Mouse (Mus musculus) cerebellum, adult 2 months (tissue): ENCODE measurements at regions not wholly inside any gene's neighbourhood (a gene's known extent, or its start where the extent isn't known, plus 50 kb on each side); places are given as distances from the start of the nearest gene placed in this dataset.

Experiments
- DNase-seq, 2 experiments: peaks; one replicate each; pipeline ENCODE4 v3.0.0; 2021
- H3K27ac ChIP-seq: fragments of 200-500 bp; 2 replicates; pipeline ENCODE4 v1.5.1; 2012; ENCODE audit warnings: low read length, control low read depth, inconsistent platforms; ENCODE audit not compliant: insufficient read depth
- H3K27me3 ChIP-seq: fragments of 200-500 bp; 2 replicates; pipeline ENCODE4 v1.6.1; 2012; ENCODE audit warnings: inconsistent platforms, mild to moderate bottlenecking, low read length, moderate library complexity; ENCODE audit not compliant: control insufficient read depth, insufficient read depth
- H3K4me1 ChIP-seq: fragments of 200-500 bp; 2 replicates; pipeline ENCODE4 v1.6.1; 2011; ENCODE audit warnings: low read length; ENCODE audit not compliant: control insufficient read depth, insufficient read depth
- H3K4me3 ChIP-seq: fragments of 200-500 bp; replicated peaks from 2 replicates; pipeline ENCODE3; 2011; ENCODE audit warnings: mild to moderate bottlenecking, low read depth, low read length, control low read depth; ENCODE audit not compliant: insufficient read depth
- CTCF ChIP-seq: fragments of 200-500 bp; IDR thresholded peaks from 2 replicates; pipeline ENCODE4 v1.5.1; 2011; ENCODE audit warnings: low read depth, mild to moderate bottlenecking, control low read depth, low read length, moderate library complexity, borderline replicate concordance; ENCODE audit not compliant: insufficient read depth
- POLR2A ChIP-seq: fragments of 200-500 bp; IDR thresholded peaks from 2 replicates; pipeline ENCODE4 v1.6.1; 2011; ENCODE audit warnings: low read length, control low read depth, borderline replicate concordance; ENCODE audit not compliant: insufficient read depth
- WGBS: fragments of 180-500 bp; shearing (Covaris S2); methylation state at CpG from one replicate; pipeline ENCODE4 v1.1.7; 2018; 5-methylcytosine and 5-hydroxymethylcytosine counted together

DNA sequence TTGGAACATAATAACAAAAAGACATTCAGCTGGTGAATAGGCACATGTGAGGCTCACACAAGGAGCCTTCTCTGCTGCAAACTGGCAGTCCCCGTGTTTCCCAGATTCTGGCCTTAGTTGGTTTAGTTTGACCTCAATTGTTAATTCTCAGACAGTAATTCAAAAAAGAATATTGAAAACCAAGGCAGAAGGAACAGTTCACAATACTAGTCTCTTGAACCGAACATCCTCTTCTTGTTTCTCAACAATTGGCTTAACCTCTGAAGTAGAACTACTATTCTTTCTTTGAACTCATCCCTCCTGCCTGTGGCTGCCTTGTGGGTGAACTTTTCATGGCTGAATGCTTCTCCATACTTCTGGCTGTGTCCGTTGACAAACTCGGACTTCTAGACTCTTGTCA lies 110.4 kb upstream of the Neil3 start:
- no peaks in the 10 kb centered on the region for H3K27me3 ChIP-seq
- H3K4me1 ChIP-seq: no peaks in the 10 kb centered on the region
- no peak overlapping the region for H3K4me3 ChIP-seq
- no peak for DNase-seq
- 26% methylated on average over 4 of the region's 4 CpGs for WGBS
- no peak overlapping the region for H3K27ac ChIP-seq
- TF ChIP-seq CTCF: no peak

DNA sequence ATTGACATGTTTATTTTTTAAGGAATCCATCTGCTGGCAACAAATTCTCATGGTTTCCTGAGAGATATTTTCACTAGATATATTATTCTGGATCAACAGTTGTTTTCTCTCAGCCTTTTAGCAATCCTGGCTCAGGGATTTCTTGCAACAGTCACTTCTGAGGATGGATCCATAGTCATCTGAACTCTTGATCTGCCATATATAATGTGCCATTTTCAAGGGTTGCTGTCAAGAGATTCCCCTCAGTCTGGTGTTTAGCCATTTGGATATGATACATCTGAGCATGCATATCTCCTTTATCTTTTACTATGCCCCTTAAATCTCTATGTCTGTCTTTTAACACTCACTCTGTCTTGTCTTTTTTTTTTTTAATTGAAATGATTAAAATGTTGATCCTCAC lies 130.3 kb upstream of the Neil3 start:
- H3K27ac ChIP-seq: no peak overlapping the region
- H3K4me3 ChIP-seq: no peak overlapping the region
- H3K4me1 ChIP-seq: no peaks in the 10 kb centered on the region
- TF ChIP-seq CTCF (no peak), POLR2A (no peak)
- H3K27me3 ChIP-seq: no peaks in the 10 kb centered on the region
- DNase-seq: no peak

DNA sequence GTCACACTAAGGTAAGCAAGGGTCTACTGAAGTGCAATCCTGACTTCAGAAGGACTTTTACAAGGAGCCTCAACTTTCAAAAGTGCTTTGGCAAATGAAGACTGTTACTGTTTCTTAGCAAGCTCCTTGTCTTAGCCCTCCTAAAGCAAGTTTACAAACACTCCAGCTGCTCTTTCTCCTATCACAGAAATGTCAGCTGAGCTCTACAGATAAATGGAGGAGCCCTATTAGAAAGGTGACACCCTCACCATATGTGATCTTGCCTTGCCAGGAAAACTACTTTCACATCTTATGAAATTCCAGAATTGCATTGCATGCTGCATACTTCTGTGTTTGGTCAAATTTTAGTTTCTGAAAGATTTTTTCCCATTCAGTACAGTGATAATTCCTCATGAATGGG lies 136.6 kb upstream of the Neil3 start:
- Histone ChIP-seq H3K27me3 (no peaks in the 10 kb centered on the region), H3K4me1 (no peaks in the 10 kb centered on the region), H3K27ac (no peak overlapping the region), H3K4me3 (no peak overlapping the region)
- no peak for TF ChIP-seq CTCF
- no peak for TF ChIP-seq POLR2A
- no peak for DNase-seq

DNA sequence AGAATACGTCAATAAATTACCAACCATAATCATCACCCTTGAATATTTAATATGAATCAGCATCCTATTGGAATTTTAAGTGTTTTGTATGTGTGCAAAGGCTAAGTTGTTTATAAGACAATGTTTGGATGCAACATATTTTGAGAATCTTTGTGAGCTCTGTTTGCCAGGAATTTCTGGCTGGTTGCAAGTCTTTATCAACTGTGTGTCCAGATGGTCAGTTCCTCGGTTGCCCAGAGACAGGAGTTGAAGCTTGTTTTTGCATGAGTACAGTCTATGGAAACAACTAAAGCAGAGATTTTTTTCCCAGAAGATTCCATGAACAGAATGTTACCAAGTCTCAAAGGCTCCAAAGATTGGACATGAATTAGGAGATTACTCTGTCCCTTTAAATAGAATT lies 142.0 kb upstream of the Neil3 start:
- Histone ChIP-seq H3K27ac (no peak overlapping the region), H3K4me1 (no peaks in the 10 kb centered on the region; the same call in 1 of the 2 replicates), H3K27me3 (no peaks in the 10 kb centered on the region), H3K4me3 (no peak overlapping the region)
- no peak for TF ChIP-seq POLR2A
- TF ChIP-seq CTCF: no peak
- 16% methylated on average over 2 of the region's 2 CpGs for WGBS
- DNase-seq: peak in 1 of 2 experiments; percentile 58

DNA sequence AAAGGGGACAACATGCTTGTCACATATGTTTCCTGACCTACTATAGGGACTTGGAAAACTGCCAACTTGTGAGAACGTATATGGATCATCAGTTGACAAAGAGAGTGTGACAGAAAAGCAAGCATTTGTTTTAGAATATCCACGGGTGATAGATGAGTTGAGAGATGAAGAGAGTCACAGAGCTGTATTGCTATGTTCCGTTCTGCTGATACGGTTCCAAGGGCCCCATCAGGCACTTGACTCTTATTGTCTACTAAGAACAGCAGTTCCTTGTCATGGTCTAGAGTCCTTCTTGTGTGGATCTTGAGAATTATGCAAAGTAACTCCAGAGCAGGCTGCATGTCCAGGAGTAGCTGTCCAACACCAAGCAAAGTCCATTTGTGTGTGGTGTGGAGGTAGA lies 143.0 kb upstream of the Neil3 start:
- H3K4me3 ChIP-seq: no peak overlapping the region
- WGBS: 47% methylated on average over 4 of the region's 4 CpGs
- H3K27ac ChIP-seq: no peak overlapping the region
- no peaks in the 10 kb centered on the region for H3K27me3 ChIP-seq
- no peak for TF ChIP-seq CTCF
- no peak for TF ChIP-seq POLR2A
- no peak for DNase-seq
- H3K4me1 ChIP-seq: no peaks in the 10 kb centered on the region; the same call in 1 of the 2 replicates

DNA sequence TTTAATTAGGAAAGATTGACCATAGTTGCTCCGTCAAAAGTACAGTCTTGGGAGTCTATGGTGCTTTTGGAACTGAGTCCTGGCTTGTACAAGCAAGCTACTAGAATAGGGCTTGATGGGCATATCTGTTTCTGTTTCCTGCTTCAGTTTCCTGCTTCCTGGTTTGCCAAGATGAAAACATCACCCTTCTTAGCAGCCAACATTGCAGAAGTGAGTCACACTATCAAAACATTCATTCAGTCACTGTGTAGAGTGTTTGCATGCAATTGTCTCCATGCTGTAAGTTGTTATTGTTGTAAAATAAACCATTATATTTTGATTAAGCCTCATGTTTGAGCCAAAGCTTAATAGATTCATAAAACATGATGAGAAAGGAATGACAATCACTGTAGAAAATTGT lies 149.3 kb upstream of the Neil3 start:
- DNase-seq: no peak
- 92% methylated on average over 1 of the region's 1 CpGs for WGBS

DNA sequence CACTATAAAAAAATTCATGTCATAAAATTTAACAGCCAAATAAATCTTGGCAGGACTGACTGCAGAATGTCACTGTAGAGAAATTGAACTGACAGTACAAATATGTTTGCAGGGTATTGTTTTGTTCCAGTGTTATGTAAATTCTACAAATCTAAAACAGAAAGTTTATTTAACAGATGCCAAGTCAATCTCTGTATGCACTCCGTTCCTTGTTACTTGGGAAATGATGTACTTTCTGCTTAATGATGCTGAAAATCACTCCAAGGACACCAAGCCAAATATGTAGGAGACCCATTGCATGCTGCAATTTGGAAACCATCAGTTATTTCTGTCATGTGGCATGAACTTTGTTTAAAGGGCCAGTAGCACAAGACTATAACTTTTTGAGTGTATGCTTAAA lies 182.3 kb upstream of the Neil3 start:
- peak in 1 of 2 experiments; percentile 22 for DNase-seq
- Histone ChIP-seq H3K4me3 (no peak overlapping the region), H3K27ac (no peak overlapping the region), H3K27me3 (no peaks in the 10 kb centered on the region), H3K4me1 (no peaks in the 10 kb centered on the region)
- WGBS: 7% methylated on average over 1 of the region's 1 CpGs
- no peak for TF ChIP-seq POLR2A
- TF ChIP-seq CTCF: no peak

More for the DNA sequence above, 149.3 kb upstream of the Neil3 start:
- Histone ChIP-seq H3K4me1 (no peaks in the 10 kb centered on the region), H3K27ac (no peak overlapping the region), H3K27me3 (no peaks in the 10 kb centered on the region), H3K4me3 (no peak overlapping the region)
- TF ChIP-seq CTCF (no peak), POLR2A (no peak)

DNA sequence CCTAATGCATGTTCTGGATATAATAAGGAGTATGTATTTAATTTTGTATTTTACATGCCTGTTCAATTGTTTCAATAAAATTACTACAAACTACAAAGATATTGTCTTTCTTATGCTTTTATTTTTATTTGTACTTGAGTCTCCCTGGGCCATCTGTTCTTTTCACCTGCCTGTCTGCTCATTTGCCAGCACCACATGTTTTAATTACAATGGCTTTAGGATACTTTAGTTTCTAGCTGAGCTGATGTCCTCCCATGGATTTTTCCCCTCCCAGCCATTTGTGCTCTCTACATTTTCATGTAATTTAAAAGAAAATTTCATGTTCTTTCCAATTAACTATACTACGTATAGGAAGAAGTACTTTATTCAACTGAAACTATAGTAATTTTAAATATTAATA lies 188.5 kb upstream of the Neil3 start:
- Histone ChIP-seq H3K4me1 (no peaks in the 10 kb centered on the region), H3K27ac (no peak overlapping the region), H3K27me3 (no peaks in the 10 kb centered on the region), H3K4me3 (no peak overlapping the region)
- DNase-seq: peak in 1 of 2 experiments; percentile 59
- TF ChIP-seq CTCF (no peak), POLR2A (no peak)
- WGBS: 56% methylated on average over 1 of the region's 1 CpGs
